Mouse (Mus musculus) hindbrain, embryonic 15.5 days (tissue): ENCODE data around the gene Vamp5. TPM values are rescaled to one million over a fixed set of nuclear protein-coding genes. Genes with fewer than 3 reads are reported as not detected.

Experiments
- ATAC-seq: fragments of 200-750 bp; cut with Nextera tagmentation; 2 replicates; pipeline ENCODE4 v1.8.0; 2017; ENCODE audit warnings: low read depth, moderate number of reproducible peaks, moderate TSS enrichment; ENCODE audit not compliant: low FRiP score
- H3K27ac ChIP-seq: fragments of 300-500 bp; sonication (generic); replicated peaks from 2 replicates; pipeline ENCODE4 v1.5.1; 2015; ENCODE audit warnings: mild to moderate bottlenecking, inconsistent platforms
- H3K27me3 ChIP-seq: fragments of 300-500 bp; sonication (generic); 2 replicates; pipeline ENCODE4 v1.6.1; 2015; ENCODE audit warnings: control low read depth, inconsistent platforms
- H3K36me3 ChIP-seq: fragments of 300-500 bp; sonication (generic); 2 replicates; pipeline ENCODE4 v1.6.1; 2015; ENCODE audit warnings: control low read depth, inconsistent platforms
- H3K4me1 ChIP-seq: fragments of 300-500 bp; sonication (generic); replicated peaks from 2 replicates; pipeline ENCODE4 v1.6.1; 2015; ENCODE audit warnings: control low read depth, inconsistent platforms
- H3K4me2 ChIP-seq: fragments of 300-500 bp; sonication (generic); 2 replicates; pipeline ENCODE4 v1.6.1; 2015; ENCODE audit warnings: moderate library complexity, mild to moderate bottlenecking, inconsistent platforms
- H3K4me3 ChIP-seq: fragments of 300-500 bp; sonication (generic); 2 replicates; pipeline ENCODE4 v1.5.1; 2015; ENCODE audit warnings: mild to moderate bottlenecking, inconsistent platforms
- H3K9ac ChIP-seq: fragments of 300-500 bp; sonication (generic); 2 replicates; pipeline ENCODE4 v1.6.1; 2015; ENCODE audit warnings: inconsistent platforms
- H3K9me3 ChIP-seq: fragments of 300-500 bp; sonication (generic); 2 replicates; pipeline ENCODE4 v1.6.1; 2016; ENCODE audit warnings: control low read depth, inconsistent platforms
- WGBS: fragments of 180-500 bp; shearing (Covaris S2); methylation state at CpG from one replicate; pipeline ENCODE4 v1.1.7; 2015; 5-methylcytosine and 5-hydroxymethylcytosine counted together
- polyA plus RNA-seq: library from polyadenylated mRNA; unstranded; fragments of >200 nt; fragmentation: Nextera tagmentation; extraction: Ambion mirVana; gene quantifications from 2 replicates; pipeline ENCODE4 v1.2.1, GENCODE M21; 2015

Gene Vamp5
- polyA plus RNA-seq, 1 experiment from 2014 or later, result 16.2 TPM

DNA sequence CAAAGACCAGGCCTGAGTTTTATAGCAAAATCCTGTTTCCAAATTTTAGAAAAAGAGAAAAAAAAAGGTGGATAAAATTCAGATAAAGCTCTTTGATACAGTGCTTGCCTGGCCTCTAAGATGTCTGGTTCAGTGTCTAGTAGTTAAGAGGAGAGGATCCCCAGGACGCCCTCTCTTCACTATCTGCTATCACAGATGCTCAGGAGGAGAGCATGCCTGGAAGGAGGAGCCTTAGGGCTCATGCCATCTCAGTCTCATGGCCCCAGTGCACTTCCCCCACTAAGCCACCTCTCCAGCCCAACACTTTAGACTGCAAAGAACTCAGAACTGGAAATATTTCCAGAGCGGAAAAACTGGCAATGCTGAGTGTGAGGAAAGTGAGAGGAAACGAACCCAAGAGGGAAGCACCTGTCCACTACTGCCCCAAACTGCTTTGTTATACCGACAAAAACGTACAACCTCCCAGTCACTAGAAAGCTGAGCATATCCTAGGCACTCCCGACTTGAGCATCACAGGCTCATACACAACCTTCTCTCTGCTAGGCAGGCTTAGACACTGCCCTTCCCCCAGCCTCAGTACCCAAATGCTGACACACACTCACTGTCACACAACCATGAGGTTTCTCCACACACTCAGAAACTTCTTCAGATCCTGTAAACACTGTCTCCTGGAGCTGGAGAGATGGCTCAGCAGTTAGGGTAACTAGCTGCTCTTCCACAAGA, 56.3 kb downstream of the Vamp5 start:
- no peak overlapping the region for H3K9ac ChIP-seq
- no peak for ATAC-seq
- H3K36me3 ChIP-seq, result peaks cover 91% of the 10 kb centered on the region
- WGBS, result 94% methylated on average over 6 of the region's 6 CpGs
- H3K27ac ChIP-seq, result no peak overlapping the region
- H3K4me3 ChIP-seq, result no peak overlapping the region
- no peaks in the 10 kb centered on the region for H3K27me3 ChIP-seq
- no peaks in the 10 kb centered on the region for H3K9me3 ChIP-seq
- H3K4me2 ChIP-seq, result no peak overlapping the region
- no peaks in the 10 kb centered on the region for H3K4me1 ChIP-seq

- Histone ChIP-seq H3K27me3 (no peaks in the 10 kb centered on the region), H3K4me3 (no peak overlapping the region), H3K4me1 (no peaks in the 10 kb centered on the region), H3K9ac (no peak overlapping the region), H3K36me3 (peaks cover 92% of the 10 kb centered on the region), H3K9me3 (no peaks in the 10 kb centered on the region), H3K27ac (no peak overlapping the region), H3K4me2 (no peak overlapping the region)
- 92% methylated on average over 3 of the region's 3 CpGs for WGBS
- no peak for ATAC-seq
Measured at GRCm38 (mm10) chr6:72322936-72323335, 57.3 kb downstream of the Vamp5 start.

- no peaks in the 10 kb centered on the region for H3K4me1 ChIP-seq
- no peaks in the 10 kb centered on the region for H3K27me3 ChIP-seq
- no peak for ATAC-seq
- 78% methylated on average over 11 of the region's 11 CpGs for WGBS
- H3K9ac ChIP-seq, result no peak overlapping the region
- no peak overlapping the region for H3K4me2 ChIP-seq
- H3K27ac ChIP-seq, result no peak overlapping the region
- no peaks in the 10 kb centered on the region for H3K9me3 ChIP-seq
- H3K36me3 ChIP-seq, result peaks cover 69% of the 10 kb centered on the region
- no peak overlapping the region for H3K4me3 ChIP-seq
Measured at GRCm38 (mm10) chr6:72319019-72319418, 61.2 kb downstream of the Vamp5 start.

Other genes with a start within 250 kb of the Vamp5 start
- gene Atoh8, start 144.9 kb downstream of the Vamp5 start, polyA plus RNA-seq, result 3.7 and 4.2 TPM in 2 replicates
- 0.26 and 0.79 TPM in 2 replicates for gene Sftpb, start 75.9 kb downstream of the Vamp5 start, polyA plus RNA-seq
- 40.5 and 42.5 TPM in 2 replicates for gene Usp39, start 35.3 kb downstream of the Vamp5 start, polyA plus RNA-seq
- 18.3 and 18.8 TPM in 2 replicates for gene 0610030E20Rik, start 33.2 kb downstream of the Vamp5 start, polyA plus RNA-seq
- gene Tmem150a, start 25.0 kb downstream of the Vamp5 start, polyA plus RNA-seq, result 20.9 and 21.2 TPM in 2 replicates
- 128 and 135 TPM in 2 replicates for gene Rnf181, start 13.5 kb downstream of the Vamp5 start, polyA plus RNA-seq
- gene Vamp8, start 10.2 kb upstream of the Vamp5 start, polyA plus RNA-seq, result 24.4 and 29.4 TPM in 2 replicates
- gene Ggcx, start 33.8 kb upstream of the Vamp5 start, polyA plus RNA-seq, result 17.0 and 20.7 TPM in 2 replicates
- gene Mat2a, start 59.1 kb upstream of the Vamp5 start, polyA plus RNA-seq, result 320 and 326 TPM in 2 replicates
- 0.26 and 0.63 TPM in 2 replicates for gene Sh2d6, start 141.2 kb upstream of the Vamp5 start, polyA plus RNA-seq
- 8.0 and 9.3 TPM in 2 replicates for gene Capg, start 163.9 kb upstream of the Vamp5 start, polyA plus RNA-seq
- 15.9 and 17.1 TPM in 2 replicates for gene Elmod3, start 217.9 kb upstream of the Vamp5 start, polyA plus RNA-seq
- 5.9 and 7.0 TPM in 2 replicates for gene Retsat, start 218.0 kb upstream of the Vamp5 start, polyA plus RNA-seq
- 34.6 and 35.9 TPM in 2 replicates for gene Tgoln1, start 236.5 kb upstream of the Vamp5 start, polyA plus RNA-seq